Mouse (Mus musculus): ENCODE measurements around the gene Prex1.

- TF ChIP-seq CTCF (conservative IDR thresholded peaks at IDR 0.05 in 1 of 2, IDR thresholded peaks at IDR 0.05 in 1 of 2; ENCODE audit: low read depth in 2 of 2, low read length in 2 of 2): no peak
- no peak for TF ChIP-seq IRF4 (IDR thresholded peaks at IDR 0.05; ENCODE audit: low read depth, low read length)
- no peak for TF ChIP-seq NELFE (IDR thresholded peaks at IDR 0.05; ENCODE audit: low read depth, low read length)
- TF ChIP-seq ELF1 (IDR thresholded peaks at IDR 0.05; ENCODE audit: low read depth, low read length): no peak
- TF ChIP-seq POLR2A (IDR thresholded peaks at IDR 0.05; ENCODE audit: low read depth, low read length): no peak
- TF ChIP-seq HCFC1 (IDR thresholded peaks at IDR 0.05; ENCODE audit: low read depth, low read length): no peak
- TF ChIP-seq MEF2A (IDR thresholded peaks at IDR 0.05; ENCODE audit: borderline replicate concordance, low read depth, low read length): no peak
- no peak for TF ChIP-seq ZMIZ1 (IDR thresholded peaks at IDR 0.05; ENCODE audit: low read depth, low read length)
- no peak for TF ChIP-seq ETS1 (conservative IDR thresholded peaks at IDR 0.05; ENCODE audit: low read depth, low read length)
- no peak for TF ChIP-seq JUND (conservative IDR thresholded peaks at IDR 0.05; ENCODE audit: low read depth, low read length)
These were observed 26.7 kb downstream of the Prex1 start for GRCm38 (mm10) chr2:166686917-166687316.
